Mouse (Mus musculus): ENCODE data around the gene Fam13c.

- no peak for TF ChIP-seq POLR2A (IDR thresholded peaks at IDR 0.05; ENCODE audit: low read depth, low read length)
- TF ChIP-seq CTCF (IDR thresholded peaks at IDR 0.05; ENCODE audit: extremely low read depth, insufficient read length, insufficient replicate concordance, low read depth, low read length) = no peak
Observed at GRCm38 (mm10) chr10:70417811-70418486, 22.3 kb upstream of the Fam13c start.
